Mouse (Mus musculus): ENCODE data around the gene Timm23. TPM values are rescaled to one million over a fixed set of nuclear protein-coding genes. Genes with fewer than 3 reads are reported as not detected.

Gene Timm23
- total RNA-seq (2023) = 106 TPM

DNA sequence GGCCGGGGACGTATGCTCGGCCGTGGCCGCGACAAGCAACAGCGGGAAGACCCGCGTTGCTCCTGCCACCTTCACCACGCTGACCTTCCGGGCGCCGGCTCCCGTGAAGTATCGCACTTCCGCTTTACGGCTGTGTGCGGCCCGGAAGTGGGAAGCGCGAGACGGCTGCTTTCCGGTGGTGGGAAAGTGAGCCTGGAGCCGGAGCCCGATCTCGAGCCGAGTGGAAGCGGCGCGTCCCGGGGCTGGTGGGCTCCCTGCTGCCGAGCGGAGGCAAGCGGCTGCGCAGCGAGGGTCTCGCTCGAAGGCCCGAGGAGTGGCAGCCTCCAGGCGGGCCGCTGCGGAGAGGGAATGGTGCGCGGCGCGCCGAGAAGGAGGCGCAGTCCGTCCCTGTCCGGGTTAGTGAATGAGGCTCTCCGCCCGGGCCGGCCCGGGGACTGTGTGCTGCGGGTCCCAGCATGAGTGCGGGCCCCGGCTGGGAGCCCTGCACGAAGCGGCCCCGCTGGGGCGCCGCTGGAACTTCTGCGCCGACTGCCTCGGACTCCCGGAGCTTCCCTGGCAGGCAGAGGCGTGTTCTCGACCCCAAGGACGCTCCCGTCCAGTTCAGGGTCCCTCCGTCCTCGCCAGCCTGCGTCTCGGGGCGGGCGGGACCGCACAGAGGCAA is at the start of gene Timm23, which contains the start of gene Parg:
Gene Timm23 (minus strand): TSS at position 108 of the 661 bp plus-strand sequence.
Gene Parg (plus strand): TSS at position 159 of the 661 bp plus-strand sequence.

DNA sequence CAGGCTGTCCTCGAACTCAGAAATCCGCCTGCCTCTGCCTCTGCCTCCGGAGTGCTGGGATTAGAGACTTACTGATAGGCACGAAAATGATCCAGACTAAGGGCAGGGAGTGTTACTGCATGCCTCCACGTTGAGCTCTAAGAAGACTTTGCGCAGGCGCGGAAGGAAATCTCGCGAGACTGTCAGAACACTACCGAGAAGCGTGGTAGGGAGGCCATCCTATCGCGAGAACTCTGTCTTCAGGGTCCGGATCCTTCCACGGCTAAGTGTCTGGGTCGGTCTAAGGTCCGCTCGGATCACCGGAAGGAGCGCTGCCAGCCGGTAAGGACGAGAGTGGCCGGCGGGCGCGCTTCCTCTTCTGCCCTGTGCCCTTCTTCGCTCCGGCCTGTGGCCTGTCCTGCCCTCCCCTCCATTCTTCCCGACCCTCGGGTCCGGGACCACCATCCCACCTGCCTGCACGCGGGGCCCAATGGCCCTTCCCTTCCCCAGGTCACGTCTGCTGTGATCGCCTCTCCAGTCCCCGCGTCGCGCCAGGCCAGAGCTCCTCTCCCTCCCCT is 41.9 kb downstream of the Timm23 start, which contains the start of gene Ncoa4:
Gene Ncoa4 (plus strand): TSS at position 176 of the 557 bp plus-strand sequence.

DNA sequence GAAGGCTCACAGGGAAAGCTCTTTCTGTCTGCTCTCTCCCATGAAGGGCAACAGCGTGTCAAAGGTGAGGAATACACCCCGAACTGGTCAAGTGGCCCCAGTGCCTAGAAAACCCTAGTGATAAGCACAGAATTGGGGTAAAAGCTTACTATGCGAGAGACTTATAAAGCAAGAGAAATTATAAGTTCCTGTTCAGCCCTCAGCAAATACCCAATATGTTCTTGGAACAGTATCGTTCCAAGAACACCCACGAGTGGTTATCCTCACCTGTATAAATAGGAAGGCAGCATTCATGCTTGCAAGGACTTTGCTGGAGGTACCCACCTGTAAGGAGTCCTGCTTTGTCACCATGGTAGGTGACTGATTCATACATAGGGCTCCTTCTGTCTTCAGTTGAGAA is 60.0 kb downstream of the Timm23 start, which contains the start of gene Msmb:
Gene Msmb (plus strand): TSS at position 301 of the 400 bp plus-strand sequence.

Other genes with a start within 250 kb of the Timm23 start
- not detected for gene Galnt15, start 172.9 kb downstream of the Timm23 start, total RNA-seq (2023)
- 8.9 TPM for gene Oxnad1, start 116.5 kb downstream of the Timm23 start, total RNA-seq (2023)
- gene Dph3, start 116.2 kb downstream of the Timm23 start, total RNA-seq (2023) = 51.6 TPM
- not detected for gene Msmb, start 59.9 kb downstream of the Timm23 start, total RNA-seq (2023)
- gene Ncoa4, start 42.0 kb downstream of the Timm23 start, total RNA-seq (2023) = 95.6 TPM
- 67.7 TPM for gene Parg, start 51 bp upstream of the Timm23 start, total RNA-seq (2023)
- gene Ogdhl, start 120.1 kb upstream of the Timm23 start, total RNA-seq (2023) = 0.35 TPM
- gene 1700024G13Rik, start 186.5 kb upstream of the Timm23 start, total RNA-seq (2023) = not detected